Mouse (Mus musculus): ENCODE data around the gene Epyc. TPM values are rescaled to one million over a fixed set of nuclear protein-coding genes. Genes with fewer than 3 reads are reported as not detected.

The Epyc gene
- polyA plus RNA-seq, 1 experiment = not detected

GRCm38 (mm10) chr10:97689425-97689824 lies 45.6 kb downstream of the Epyc start:
- H3K4me3 ChIP-seq = no peak overlapping the region
- H3K4me2 ChIP-seq (ENCODE audit: low read depth) = no peak overlapping the region
- no peak overlapping the region for H3ac ChIP-seq (ENCODE audit: control insufficient read depth, insufficient read length)
- no peaks in the 10 kb centered on the region for H3K79me2 ChIP-seq (ENCODE audit: control insufficient read depth, insufficient read depth)
- TF ChIP-seq POLR2A (IDR thresholded peaks at IDR 0.05; ENCODE audit: insufficient read length, low read depth) (no peak), MYOD1 (IDR thresholded peaks at IDR 0.05; ENCODE audit: control insufficient read depth in 1 of 3, insufficient read length in 2 of 3, low read depth in 2 of 3) (no peak), CEBPB (IDR thresholded peaks at IDR 0.05; ENCODE audit: insufficient read depth, poor library complexity, severe bottlenecking) (no peak), SRF (IDR thresholded peaks at IDR 0.05; ENCODE audit: control insufficient read depth, insufficient read length, low read depth) (no peak), TCF12 (IDR thresholded peaks at IDR 0.05; ENCODE audit: insufficient read depth, poor library complexity, severe bottlenecking) (no peak), POLR2AphosphoS2 (IDR thresholded peaks at IDR 0.05; ENCODE audit: insufficient read length, low read depth) (no peak), USF1 (IDR thresholded peaks at IDR 0.05; ENCODE audit: low read depth) (no peak), TCF3 (IDR thresholded peaks at IDR 0.05; ENCODE audit: insufficient read length, low read depth) (no peak), E2F4 (IDR thresholded peaks at IDR 0.05; ENCODE audit: insufficient read depth) (no peak), MAX (IDR thresholded peaks at IDR 0.05; ENCODE audit: low read depth) (no peak), MYOG (IDR thresholded peaks at IDR 0.05; ENCODE audit: control insufficient read depth in 1 of 3, insufficient read depth in 1 of 3, insufficient read length in 2 of 3, low read depth in 2 of 3) (no peak), REST (IDR thresholded peaks at IDR 0.05; ENCODE audit: insufficient read depth, insufficient read length) (no peak)
- H3K36me3 ChIP-seq (ENCODE audit: control insufficient read depth, insufficient read depth) = no peaks in the 10 kb centered on the region
- no peaks in the 10 kb centered on the region for H3K27me3 ChIP-seq (ENCODE audit: control insufficient read depth, insufficient read depth, insufficient read length)

- Histone ChIP-seq H3ac (ENCODE audit: control insufficient read depth, insufficient read length) (no peak within 1 kb of the TSS), H3K36me3 (ENCODE audit: control insufficient read depth, insufficient read depth) (no peaks in the 10 kb centered on the region), H3K4me3 (no peak within 1 kb of the TSS), H3K4me2 (ENCODE audit: low read depth) (no peak within 1 kb of the TSS), H3K79me2 (ENCODE audit: control insufficient read depth, insufficient read depth) (no peaks in the 10 kb centered on the region), H3K27me3 (ENCODE audit: control insufficient read depth, insufficient read depth, insufficient read length) (no peaks in the 10 kb centered on the region)
- TF ChIP-seq E2F4 (IDR thresholded peaks at IDR 0.05; ENCODE audit: insufficient read depth) = no peak
- no peak for TF ChIP-seq SRF (IDR thresholded peaks at IDR 0.05; ENCODE audit: control insufficient read depth, insufficient read length, low read depth)
- no peak for TF ChIP-seq USF1 (IDR thresholded peaks at IDR 0.05; ENCODE audit: low read depth)
- TF ChIP-seq CEBPB (IDR thresholded peaks at IDR 0.05; ENCODE audit: insufficient read depth, poor library complexity, severe bottlenecking) = no peak
- no peak for TF ChIP-seq MYOG (IDR thresholded peaks at IDR 0.05; ENCODE audit: control insufficient read depth in 1 of 3, insufficient read depth in 1 of 3, insufficient read length in 2 of 3, low read depth in 2 of 3)
- TF ChIP-seq TCF12 (IDR thresholded peaks at IDR 0.05; ENCODE audit: insufficient read depth, poor library complexity, severe bottlenecking) = no peak
- TF ChIP-seq TCF3 (IDR thresholded peaks at IDR 0.05; ENCODE audit: insufficient read length, low read depth) = no peak
Observed at GRCm38 (mm10) chr10:97692913-97693312, 49.0 kb downstream of the Epyc start, which contains the start of gene Ccer1. Gene Ccer1 (plus strand): TSS chr10:97693059.

DNA sequence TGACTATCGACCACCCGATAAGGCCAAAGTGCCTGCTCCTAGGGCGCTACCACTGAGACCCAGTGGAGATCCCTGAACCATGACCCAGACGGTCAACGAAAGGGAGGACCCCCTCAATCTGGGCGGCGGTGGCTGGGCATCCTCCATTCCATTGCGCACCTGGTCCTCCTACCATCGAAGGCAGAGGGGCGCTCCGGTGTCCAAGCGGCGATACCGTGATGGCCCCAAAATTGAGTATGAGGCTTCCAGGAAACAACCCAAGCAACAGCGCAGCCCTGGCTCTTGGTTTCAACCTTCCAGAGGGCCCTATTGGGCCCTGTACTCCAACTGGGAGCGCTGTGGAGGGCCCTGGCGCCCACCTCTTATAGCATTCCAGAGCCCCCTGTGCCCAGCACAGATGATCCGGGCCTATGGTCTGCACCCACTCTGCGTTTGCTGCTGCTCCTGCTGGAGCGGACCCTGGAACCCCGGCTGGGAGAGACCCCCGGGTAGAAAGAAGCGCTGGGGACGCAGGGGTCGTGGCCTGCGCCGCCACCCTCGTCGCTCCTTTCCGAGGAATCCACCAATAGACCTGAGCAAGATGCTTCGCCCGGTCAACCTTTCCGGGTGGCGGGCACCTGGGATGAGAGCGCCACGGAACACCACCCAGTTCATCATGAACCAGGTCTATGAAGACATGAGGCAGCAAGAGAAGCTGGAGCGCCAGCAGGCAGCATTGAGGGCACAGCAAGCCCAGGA lies 49.7 kb downstream of the Epyc start:
- H3K79me2 ChIP-seq (ENCODE audit: control insufficient read depth, insufficient read depth) = no peaks in the 10 kb centered on the region
- no peaks in the 10 kb centered on the region for H3K27me3 ChIP-seq (ENCODE audit: control insufficient read depth, insufficient read depth, insufficient read length)
- no peak for TF ChIP-seq TCF3 (IDR thresholded peaks at IDR 0.05; ENCODE audit: insufficient read length, low read depth)
- TF ChIP-seq USF1 (IDR thresholded peaks at IDR 0.05; ENCODE audit: low read depth) = no peak
- no peaks in the 10 kb centered on the region for H3K36me3 ChIP-seq (ENCODE audit: control insufficient read depth, insufficient read depth)
- no peak overlapping the region for H3ac ChIP-seq (ENCODE audit: control insufficient read depth, insufficient read length)
- H3K4me3 ChIP-seq = no peak overlapping the region
- H3K4me2 ChIP-seq (ENCODE audit: low read depth) = no peak overlapping the region

DNA sequence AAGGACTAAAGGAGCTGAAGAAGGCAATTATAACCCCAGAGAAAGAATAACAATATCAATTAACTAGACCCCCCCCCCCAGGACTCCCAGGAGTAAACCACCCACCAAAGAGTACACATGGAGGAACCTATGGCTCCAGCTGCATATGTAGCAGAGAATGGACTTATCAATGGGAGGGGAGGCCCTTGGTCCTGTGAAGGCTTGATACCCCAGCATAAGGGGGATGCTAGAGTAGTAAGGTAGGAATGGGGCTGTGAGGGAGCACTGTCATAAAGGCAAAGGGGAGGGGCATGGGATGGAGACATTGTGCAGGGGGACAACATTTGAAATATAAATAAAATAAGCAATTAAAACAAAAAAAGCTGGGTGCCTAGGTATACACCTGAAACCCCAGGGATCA lies 58.5 kb downstream of the Epyc start:
- Histone ChIP-seq H3K36me3 (ENCODE audit: control insufficient read depth, insufficient read depth) (no peaks in the 10 kb centered on the region), H3K27me3 (ENCODE audit: control insufficient read depth, insufficient read depth, insufficient read length) (no peaks in the 10 kb centered on the region), H3ac (ENCODE audit: control insufficient read depth, insufficient read length) (no peak overlapping the region), H3K4me2 (ENCODE audit: low read depth) (no peak overlapping the region), H3K79me2 (ENCODE audit: control insufficient read depth, insufficient read depth) (no peaks in the 10 kb centered on the region), H3K4me3 (no peak overlapping the region)
- TF ChIP-seq CEBPB (IDR thresholded peaks at IDR 0.05; ENCODE audit: insufficient read depth, poor library complexity, severe bottlenecking) = no peak
- TF ChIP-seq TCF12 (IDR thresholded peaks at IDR 0.05; ENCODE audit: insufficient read depth, poor library complexity, severe bottlenecking) = no peak
- TF ChIP-seq MAX (IDR thresholded peaks at IDR 0.05; ENCODE audit: low read depth) = no peak
- no peak for TF ChIP-seq USF1 (IDR thresholded peaks at IDR 0.05; ENCODE audit: low read depth)
- TF ChIP-seq SRF (IDR thresholded peaks at IDR 0.05; ENCODE audit: control insufficient read depth, insufficient read length, low read depth) = no peak
- no peak for TF ChIP-seq MYOG (IDR thresholded peaks at IDR 0.05; ENCODE audit: control insufficient read depth in 1 of 3, insufficient read depth in 1 of 3, insufficient read length in 2 of 3, low read depth in 2 of 3)
- TF ChIP-seq REST (IDR thresholded peaks at IDR 0.05; ENCODE audit: insufficient read depth, insufficient read length) = no peak
- TF ChIP-seq POLR2AphosphoS2 (IDR thresholded peaks at IDR 0.05; ENCODE audit: insufficient read length, low read depth) = no peak
- TF ChIP-seq MYOD1 (IDR thresholded peaks at IDR 0.05; ENCODE audit: control insufficient read depth in 1 of 3, insufficient read length in 2 of 3, low read depth in 2 of 3) = no peak
- TF ChIP-seq POLR2A (IDR thresholded peaks at IDR 0.05; ENCODE audit: insufficient read length, low read depth) = no peak
- no peak for TF ChIP-seq E2F4 (IDR thresholded peaks at IDR 0.05; ENCODE audit: insufficient read depth)
- TF ChIP-seq TCF3 (IDR thresholded peaks at IDR 0.05; ENCODE audit: insufficient read length, low read depth) = no peak

GRCm38 (mm10) chr10:97704562-97704961 lies 60.7 kb downstream of the Epyc start:
- no peaks in the 10 kb centered on the region for H3K79me2 ChIP-seq (ENCODE audit: control insufficient read depth, insufficient read depth)
- no peak overlapping the region for H3K4me3 ChIP-seq
- no peak overlapping the region for H3ac ChIP-seq (ENCODE audit: control insufficient read depth, insufficient read length)
- no peaks in the 10 kb centered on the region for H3K27me3 ChIP-seq (ENCODE audit: control insufficient read depth, insufficient read depth, insufficient read length)
- TF ChIP-seq MYOD1 (IDR thresholded peaks at IDR 0.05; ENCODE audit: control insufficient read depth in 1 of 3, insufficient read length in 2 of 3, low read depth in 2 of 3) (no peak), POLR2A (IDR thresholded peaks at IDR 0.05; ENCODE audit: insufficient read length, low read depth) (no peak), MAX (IDR thresholded peaks at IDR 0.05; ENCODE audit: low read depth) (no peak), MYOG (IDR thresholded peaks at IDR 0.05; ENCODE audit: control insufficient read depth in 1 of 3, insufficient read depth in 1 of 3, insufficient read length in 2 of 3, low read depth in 2 of 3) (no peak), E2F4 (IDR thresholded peaks at IDR 0.05; ENCODE audit: insufficient read depth) (no peak), POLR2AphosphoS2 (IDR thresholded peaks at IDR 0.05; ENCODE audit: insufficient read length, low read depth) (no peak), SRF (IDR thresholded peaks at IDR 0.05; ENCODE audit: control insufficient read depth, insufficient read length, low read depth) (no peak), CEBPB (IDR thresholded peaks at IDR 0.05; ENCODE audit: insufficient read depth, poor library complexity, severe bottlenecking) (no peak), USF1 (IDR thresholded peaks at IDR 0.05; ENCODE audit: low read depth) (no peak), REST (IDR thresholded peaks at IDR 0.05; ENCODE audit: insufficient read depth, insufficient read length) (no peak), TCF12 (IDR thresholded peaks at IDR 0.05; ENCODE audit: insufficient read depth, poor library complexity, severe bottlenecking) (no peak), TCF3 (IDR thresholded peaks at IDR 0.05; ENCODE audit: insufficient read length, low read depth) (no peak)
- H3K4me2 ChIP-seq (ENCODE audit: low read depth) = no peak overlapping the region
- H3K36me3 ChIP-seq (ENCODE audit: control insufficient read depth, insufficient read depth) = no peaks in the 10 kb centered on the region
